Mouse (Mus musculus): ENCODE results near the gene Selenon.

GRCm38 (mm10) chr4:134578407-134578806 is 26.4 kb upstream of the Selenon start:
- no peak for TF ChIP-seq CTCF (IDR thresholded peaks at IDR 0.05; ENCODE audit: insufficient read depth, low read depth, low read length)
- no peak for TF ChIP-seq POLR2A (IDR thresholded peaks at IDR 0.05; ENCODE audit: insufficient read depth, low read depth, low read length)

Data from olfactory bulb, adult 2 months (tissue).